Mouse (Mus musculus) lung, embryonic 14.5 days (tissue): Measurements from ENCODE around the gene Ptch1. TPM values are rescaled to one million over a fixed set of nuclear protein-coding genes. Genes with fewer than 3 reads are reported as not detected.

Source experiments
- ATAC-seq: fragments of 200-750 bp; cut with Nextera tagmentation; 2 replicates; pipeline ENCODE4 v1.8.0; 2017; ENCODE audit warnings: mild to moderate bottlenecking, moderate TSS enrichment, moderate library complexity; ENCODE audit not compliant: insufficient read depth
- DNase-seq: peaks from one replicate; pipeline ENCODE4 v3.0.0-alpha.2; 2015
- H3K27ac ChIP-seq: fragments of 300-500 bp; sonication (generic); 2 replicates; pipeline ENCODE4 v1.5.1; 2014; ENCODE audit warnings: low read depth, mild to moderate bottlenecking, moderate library complexity
- H3K27me3 ChIP-seq: fragments of 300-500 bp; sonication (generic); 2 replicates; pipeline ENCODE4 v1.6.1; 2014; ENCODE audit warnings: low read length, control low read depth; ENCODE audit not compliant: insufficient read depth
- H3K36me3 ChIP-seq: fragments of 300-500 bp; sonication (generic); 2 replicates; pipeline ENCODE4 v1.6.1; 2014; ENCODE audit warnings: control low read depth; ENCODE audit not compliant: insufficient read depth
- H3K4me1 ChIP-seq: fragments of 300-500 bp; sonication (generic); 2 replicates; pipeline ENCODE4 v1.6.1; 2014; ENCODE audit warnings: antibody characterized with exemption, control low read depth; ENCODE audit not compliant: insufficient read depth
- H3K4me2 ChIP-seq: fragments of 300-500 bp; sonication (generic); 2 replicates; pipeline ENCODE4 v1.6.1; 2014; ENCODE audit warnings: mild to moderate bottlenecking
- H3K4me3 ChIP-seq: fragments of 300-500 bp; sonication (generic); 2 replicates; pipeline ENCODE4 v1.5.1; 2014; ENCODE audit warnings: low read depth, low read length
- H3K9ac ChIP-seq: fragments of 300-500 bp; sonication (generic); 2 replicates; pipeline ENCODE4 v1.6.1; 2014
- H3K9me3 ChIP-seq: fragments of 300-500 bp; sonication (generic); 2 replicates; pipeline ENCODE4 v1.6.1; 2016; ENCODE audit warnings: low read depth, low read length, control low read depth
- CTCF ChIP-seq: IDR thresholded peaks from 2 replicates; pipeline ENCODE4 v1.5.1; 2016; ENCODE audit warnings: antibody characterized with exemption, low read depth
- WGBS: fragments of 180-500 bp; shearing (Covaris S2); extraction: QIAGEN DNeasy Blood & Tissue Kit; methylation state at CpG from one replicate; pipeline ENCODE4 v1.1.7; 2014; 5-methylcytosine and 5-hydroxymethylcytosine counted together
- polyA plus RNA-seq: library from polyadenylated mRNA; unstranded; fragments of >200 nt; fragmentation: Nextera tagmentation; extraction: Ambion mirVana; gene quantifications from 2 replicates; pipeline ENCODE4 v1.2.1, GENCODE M21; 2014

Ptch1 gene
- polyA plus RNA-seq, 1 experiment from 2014 or later, result 68.6 TPM

DNA sequence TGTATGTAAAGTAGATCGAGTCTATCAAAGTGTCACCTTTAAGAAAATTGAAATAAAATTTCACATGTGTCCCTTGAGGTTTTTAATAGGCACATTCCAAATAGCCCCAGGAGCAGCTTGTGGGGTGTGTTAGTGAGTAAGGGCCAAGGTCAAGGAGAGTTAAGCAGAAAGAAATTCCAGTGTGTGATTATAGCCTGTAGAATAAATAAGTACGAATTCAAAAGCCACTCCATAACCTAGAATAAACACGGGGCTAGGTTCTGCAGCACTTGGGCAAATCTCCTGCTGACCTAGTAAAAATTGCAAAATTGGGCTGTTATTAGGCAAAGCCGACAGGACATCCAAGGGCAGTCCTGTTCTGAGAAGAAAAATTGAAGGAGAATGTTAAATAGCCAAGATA lies 38.4 kb downstream of the Ptch1 start:
- 50% methylated on average over 4 of the region's 4 CpGs for WGBS
- Histone ChIP-seq H3K4me1 (peaks cover 5% of the 10 kb centered on the region; the same call in 1 of the 2 replicates), H3K27me3 (no peaks in the 10 kb centered on the region), H3K9me3 (no peaks in the 10 kb centered on the region), H3K9ac (no peak overlapping the region), H3K4me2 (no peak overlapping the region), H3K27ac (no peak overlapping the region), H3K36me3 (peaks cover 100% of the 10 kb centered on the region), H3K4me3 (no peak overlapping the region)
- ATAC-seq (no peak; the same call in 1 of the 2 replicates), DNase-seq (no peak)
- no peak for TF ChIP-seq CTCF

DNA sequence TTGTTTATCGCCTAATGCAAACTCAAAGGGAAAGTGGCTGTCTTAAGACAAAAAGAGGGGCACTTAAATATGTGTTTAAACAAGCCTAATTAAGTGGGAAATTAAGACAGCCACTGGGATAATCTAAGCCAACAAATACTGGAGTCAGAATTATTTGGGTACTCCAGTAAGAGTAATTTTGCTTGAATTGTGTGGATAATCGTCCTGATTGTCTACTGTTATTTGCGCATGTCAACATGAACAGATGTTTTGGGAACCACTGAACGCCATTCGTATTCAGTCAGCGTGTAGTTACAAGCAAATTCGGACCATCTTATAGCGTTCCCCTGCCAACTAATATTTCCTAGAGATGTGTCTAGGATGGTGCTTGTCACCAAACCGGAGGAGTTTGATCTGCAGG lies 42.5 kb downstream of the Ptch1 start:
- Histone ChIP-seq H3K27ac (no peak overlapping the region; the same call in 1 of the 2 replicates), H3K36me3 (peaks cover 100% of the 10 kb centered on the region), H3K9me3 (no peaks in the 10 kb centered on the region), H3K4me1 (peaks cover 33% of the 10 kb centered on the region), H3K4me3 (no peak overlapping the region), H3K4me2 (no peak overlapping the region), H3K27me3 (no peaks in the 10 kb centered on the region), H3K9ac (no peak overlapping the region)
- ATAC-seq (no peak), DNase-seq (no peak)
- 68% methylated on average over 9 of the region's 9 CpGs for WGBS
- no peak for TF ChIP-seq CTCF

DNA sequence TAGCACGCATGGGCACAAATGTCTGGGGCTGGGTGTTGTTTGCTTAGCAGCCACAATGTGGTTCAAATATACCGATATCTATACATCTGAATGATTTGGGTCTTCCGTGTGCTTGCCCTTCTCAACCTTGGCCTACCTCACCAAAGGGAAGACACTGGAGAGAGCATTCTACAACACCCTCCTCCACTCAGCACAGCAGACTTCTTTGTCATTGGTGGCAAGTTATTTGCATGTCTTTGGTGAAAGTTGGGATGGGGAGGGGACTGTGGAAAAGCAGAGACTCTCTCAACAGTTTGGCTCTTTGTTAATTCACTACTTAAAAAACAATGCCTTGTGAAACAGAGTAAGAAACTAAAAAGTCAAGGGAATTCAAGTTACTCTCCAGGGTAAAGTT lies 43.0 kb downstream of the Ptch1 start:
- Histone ChIP-seq H3K36me3 (peaks cover 100% of the 10 kb centered on the region), H3K9ac (no peak overlapping the region), H3K9me3 (no peaks in the 10 kb centered on the region), H3K27me3 (no peaks in the 10 kb centered on the region), H3K4me1 (peaks cover 36% of the 10 kb centered on the region), H3K4me3 (no peak overlapping the region), H3K27ac (peak overlapping the region; percentile 22; the same call in 1 of the 2 replicates), H3K4me2 (no peak overlapping the region)
- 50% methylated on average over 3 of the region's 3 CpGs for WGBS
- ATAC-seq (no peak), DNase-seq (no peak)
- TF ChIP-seq CTCF, result no peak

DNA sequence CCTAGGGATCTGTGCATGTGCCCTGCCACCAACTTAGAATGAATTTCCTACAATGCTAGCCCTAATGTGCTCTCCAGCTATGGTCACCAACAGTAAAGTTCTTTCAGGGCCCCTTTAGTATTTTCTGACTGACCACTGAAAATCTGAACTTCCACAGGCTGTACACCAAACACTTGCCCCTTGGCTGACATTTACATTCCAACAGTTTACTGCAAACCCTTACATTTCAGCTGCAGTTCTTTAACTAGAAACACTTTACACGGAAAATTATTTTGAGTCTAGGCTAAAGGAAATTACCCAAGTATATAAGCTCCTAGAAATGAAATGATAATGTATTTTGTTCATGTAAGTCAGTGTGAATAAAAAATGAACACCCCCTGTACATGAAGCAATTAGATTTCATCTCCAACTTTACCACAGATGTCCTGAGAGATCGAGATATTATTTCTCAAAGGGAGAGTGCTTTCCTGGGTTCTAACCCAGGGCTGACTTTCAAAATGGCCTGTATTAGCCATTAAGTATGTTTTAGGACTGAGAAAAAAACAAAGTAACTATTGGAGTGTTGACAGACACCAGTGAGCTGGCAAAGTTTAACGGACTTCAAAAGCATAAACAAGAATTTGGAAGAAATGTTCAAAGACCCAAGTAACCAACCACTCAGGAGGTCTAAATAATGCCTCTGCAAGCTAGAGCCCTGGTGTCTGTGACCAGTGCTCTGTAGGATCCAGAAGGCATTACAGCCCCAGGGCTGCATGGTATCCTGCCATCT lies 43.6 kb downstream of the Ptch1 start:
- TF ChIP-seq CTCF, result no peak
- H3K27ac ChIP-seq, result peak overlapping the region; percentile 22; the same call in 1 of the 2 replicates
- 30% methylated on average over 3 of the region's 3 CpGs for WGBS

DNA sequence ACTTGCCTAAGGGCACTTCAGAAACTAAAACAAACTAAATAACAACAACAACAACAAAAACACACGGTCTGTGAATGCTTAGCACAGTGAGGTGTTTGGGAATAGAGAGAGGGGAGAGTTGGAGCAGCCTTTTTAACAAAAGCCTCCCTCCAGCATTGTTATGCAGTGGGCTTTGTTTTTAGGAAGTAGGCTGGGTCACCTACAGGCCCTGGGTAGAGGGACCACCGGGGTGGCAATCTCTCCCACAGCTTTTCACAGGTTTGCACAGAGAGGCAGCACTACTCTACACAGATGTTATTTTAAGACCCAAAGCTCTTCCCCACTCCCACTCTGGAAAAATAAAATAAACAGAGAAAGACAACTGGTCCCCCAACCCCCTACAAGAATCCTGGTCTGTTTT lies 44.5 kb downstream of the Ptch1 start:
- 10% methylated on average over 2 of the region's 2 CpGs for WGBS
- TF ChIP-seq CTCF, result no peak
- peaks cover 41% of the 10 kb centered on the region for H3K4me1 ChIP-seq
- no peak overlapping the region for H3K9ac ChIP-seq
- no peak for ATAC-seq
- DNase-seq, result no peak
- no peak overlapping the region for H3K4me2 ChIP-seq
- H3K27ac ChIP-seq, result peak overlapping the region; percentile 55; the same call in 1 of the 2 replicates
- H3K9me3 ChIP-seq, result no peaks in the 10 kb centered on the region
- no peak overlapping the region for H3K4me3 ChIP-seq
- peaks cover 100% of the 10 kb centered on the region for H3K36me3 ChIP-seq
- H3K27me3 ChIP-seq, result no peaks in the 10 kb centered on the region

More for the DNA sequence above, 43.6 kb downstream of the Ptch1 start:
- Histone ChIP-seq H3K27me3 (no peaks in the 10 kb centered on the region), H3K9me3 (no peaks in the 10 kb centered on the region), H3K9ac (no peak overlapping the region), H3K4me2 (no peak overlapping the region), H3K36me3 (peaks cover 100% of the 10 kb centered on the region), H3K4me1 (peaks cover 42% of the 10 kb centered on the region), H3K4me3 (no peak overlapping the region)
- DNase-seq, result peak; percentile 77
- 0 out of 2 replicates have a peak, but pooled peaks have one; percentile 23 for ATAC-seq

DNA sequence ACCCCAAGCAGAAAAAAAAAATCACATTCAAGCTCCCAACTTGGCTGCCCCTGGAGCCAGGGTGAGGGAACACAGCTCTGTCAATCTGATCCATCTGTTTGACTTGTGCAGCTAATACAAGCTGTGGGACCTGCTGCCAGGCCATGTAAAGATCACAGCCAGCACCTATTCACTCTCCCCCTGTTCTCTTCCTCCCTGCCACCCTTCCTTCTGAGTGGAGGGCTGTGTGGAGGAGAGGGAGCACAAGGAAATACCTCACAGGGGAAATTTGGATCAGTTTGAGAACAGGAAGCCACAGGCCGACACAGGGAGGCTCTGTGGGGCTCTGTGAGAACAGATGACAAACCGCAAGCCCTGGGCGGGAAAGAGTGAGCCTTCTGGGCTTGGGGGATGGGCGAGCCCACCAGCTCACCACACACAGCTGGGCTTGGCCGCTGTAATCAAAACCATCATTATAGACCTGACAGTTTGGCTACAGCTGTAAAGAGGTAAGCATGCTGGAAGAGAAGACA lies 45.2 kb downstream of the Ptch1 start:
- H3K36me3 ChIP-seq, result peaks cover 100% of the 10 kb centered on the region

DNA sequence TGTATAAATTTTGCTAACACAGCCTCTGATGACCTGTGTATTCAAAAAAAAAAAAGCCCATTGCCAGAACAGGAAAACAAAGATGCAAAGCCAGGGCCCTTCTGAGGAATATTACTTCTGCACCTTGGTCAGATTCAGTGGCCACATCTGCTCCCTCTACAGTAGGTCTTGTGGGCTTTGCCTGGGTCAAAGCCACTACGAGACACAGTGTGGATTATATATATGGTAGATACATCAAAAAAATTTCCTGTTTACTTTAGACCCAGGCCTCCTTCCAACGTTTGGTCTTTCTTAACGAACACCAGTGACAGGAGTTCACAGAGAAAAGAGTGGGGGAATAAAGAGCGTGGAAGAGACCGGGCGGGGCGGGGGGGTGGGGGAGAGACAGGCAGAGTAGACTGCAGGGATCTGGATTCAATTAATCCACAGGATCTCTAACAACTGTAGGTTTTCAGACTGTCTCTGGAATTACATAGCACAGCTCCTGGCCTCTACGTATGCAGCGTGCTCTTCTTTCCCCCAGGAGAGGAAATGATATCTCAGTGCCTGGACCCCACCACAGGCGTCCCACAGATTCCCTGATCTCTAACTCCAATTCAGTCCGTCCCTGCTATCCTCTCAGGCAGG lies 47.7 kb downstream of the Ptch1 start:
- DNase-seq, result peak; percentile 68
- Histone ChIP-seq H3K27me3 (no peaks in the 10 kb centered on the region), H3K36me3 (peaks cover 97% of the 10 kb centered on the region), H3K4me1 (peaks cover 47% of the 10 kb centered on the region), H3K27ac (peak overlapping the region; percentile 80), H3K4me2 (no peak overlapping the region), H3K9ac (no peak overlapping the region), H3K4me3 (no peak overlapping the region), H3K9me3 (no peaks in the 10 kb centered on the region)
- no peak for TF ChIP-seq CTCF
- WGBS, result 38% methylated on average over 11 of the region's 11 CpGs
- peak; percentile 6; the same call in 1 of the 2 replicates for ATAC-seq

More for the DNA sequence above, 45.2 kb downstream of the Ptch1 start:
- DNase-seq (peak; percentile 71), ATAC-seq (peak; percentile 57)
- WGBS, result 18% methylated on average over 5 of the region's 5 CpGs
- 0 out of 2 replicates have a peak overlapping the region, but pooled peaks have one; percentile 14 for H3K9ac ChIP-seq
- TF ChIP-seq CTCF, result no peak
- H3K4me2 ChIP-seq, result no peak overlapping the region
- no peaks in the 10 kb centered on the region for H3K9me3 ChIP-seq
- H3K27me3 ChIP-seq, result no peaks in the 10 kb centered on the region
- H3K4me1 ChIP-seq, result peaks cover 43% of the 10 kb centered on the region
- no peak overlapping the region for H3K4me3 ChIP-seq
- H3K27ac ChIP-seq, result peak overlapping the region; percentile 55
